Mouse (Mus musculus) layer of hippocampus, adult 9-11 months (tissue): Measurements from ENCODE around the gene Ppp1r13b.

ENCODE experiments used
- DNase-seq: peaks from one replicate; pipeline ENCODE4 v3.0.0; 2022

The Ppp1r13b gene

DNA sequence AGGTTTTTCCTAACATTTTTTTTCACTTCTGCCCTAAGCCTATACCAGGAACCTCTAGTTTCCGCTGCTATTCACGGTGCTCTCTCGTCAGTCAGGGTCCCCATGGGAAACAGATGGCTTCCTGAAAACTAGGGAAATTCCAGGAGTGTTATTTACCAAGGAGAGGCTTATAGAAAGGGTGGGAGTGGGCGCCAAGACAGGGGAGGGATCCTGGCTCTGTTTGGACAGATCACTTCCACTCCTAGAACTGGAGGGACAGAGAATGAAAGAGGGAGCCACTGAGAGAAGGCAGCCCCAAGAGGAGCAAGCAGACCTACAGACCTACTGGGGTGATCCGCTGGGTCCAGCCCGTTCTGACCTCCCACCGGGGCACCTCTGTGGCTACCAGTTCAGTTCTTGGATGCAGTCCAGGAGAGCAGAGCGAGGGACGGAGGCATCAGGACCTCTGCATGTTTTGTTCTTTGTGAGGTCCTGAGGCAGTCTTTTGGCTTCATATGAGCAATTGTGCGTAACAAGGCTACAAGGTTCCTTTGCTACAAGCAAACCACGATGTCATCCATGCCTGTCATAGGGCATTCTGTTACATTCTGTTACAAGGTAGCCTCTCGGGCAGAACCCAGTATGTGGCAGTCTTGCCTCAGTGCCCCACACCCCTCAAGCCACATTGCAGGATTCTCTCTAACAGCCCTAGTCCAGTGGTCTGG, 8.8 kb upstream of the Ppp1r13b start:
- DNase-seq = no peak

- DNase-seq = no peak
Observed at GRCm38 (mm10) chr12:111915781-111916180, 7.9 kb upstream of the Ppp1r13b start.

- no peak for DNase-seq
Observed at GRCm38 (mm10) chr12:111914031-111914430, 6.1 kb upstream of the Ppp1r13b start.

DNA sequence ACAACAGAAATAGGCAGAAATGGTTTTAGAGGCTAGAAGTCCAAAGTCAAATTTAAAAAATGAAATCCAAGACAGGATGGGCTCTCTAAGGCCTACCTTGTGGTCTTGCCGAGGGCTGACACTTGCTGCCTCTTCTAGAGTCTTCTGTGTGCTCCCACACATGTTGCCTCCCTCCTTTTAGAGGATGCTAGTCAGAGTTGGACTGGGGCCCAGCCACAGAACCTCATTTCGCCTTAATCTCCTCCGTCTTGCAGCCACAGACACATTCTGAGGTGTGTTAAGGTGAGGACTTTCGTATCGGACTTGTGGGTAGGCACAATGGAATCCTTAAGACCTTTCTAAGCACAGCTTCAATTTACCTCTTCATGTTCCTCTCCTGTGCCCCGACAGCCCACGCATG, 4.9 kb upstream of the Ppp1r13b start:
- no peak for DNase-seq

DNA sequence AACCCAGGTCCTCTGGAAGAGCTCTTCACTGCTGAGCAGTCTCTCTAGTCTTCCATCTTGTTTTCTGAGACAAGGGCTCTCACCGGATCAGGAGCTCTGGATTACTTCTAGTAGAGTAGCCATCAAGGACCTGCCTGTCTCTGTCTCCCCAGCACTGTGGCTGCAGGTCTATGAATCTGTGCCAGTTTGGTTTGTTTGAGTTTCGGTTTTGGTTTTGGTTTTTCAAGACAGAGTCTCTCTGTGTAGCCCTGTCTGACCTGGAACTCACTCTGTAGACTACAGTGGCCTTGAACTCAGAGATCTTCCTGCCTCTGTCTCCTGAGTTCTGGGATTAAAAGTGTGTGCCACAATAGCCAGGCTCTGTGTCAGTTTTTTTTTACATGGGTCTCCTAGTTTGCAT, 3.9 kb upstream of the Ppp1r13b start:
- DNase-seq = no peak

- DNase-seq = no peak
Observed at GRCm38 (mm10) chr12:111911171-111911760, 3.4 kb upstream of the Ppp1r13b start.

DNA sequence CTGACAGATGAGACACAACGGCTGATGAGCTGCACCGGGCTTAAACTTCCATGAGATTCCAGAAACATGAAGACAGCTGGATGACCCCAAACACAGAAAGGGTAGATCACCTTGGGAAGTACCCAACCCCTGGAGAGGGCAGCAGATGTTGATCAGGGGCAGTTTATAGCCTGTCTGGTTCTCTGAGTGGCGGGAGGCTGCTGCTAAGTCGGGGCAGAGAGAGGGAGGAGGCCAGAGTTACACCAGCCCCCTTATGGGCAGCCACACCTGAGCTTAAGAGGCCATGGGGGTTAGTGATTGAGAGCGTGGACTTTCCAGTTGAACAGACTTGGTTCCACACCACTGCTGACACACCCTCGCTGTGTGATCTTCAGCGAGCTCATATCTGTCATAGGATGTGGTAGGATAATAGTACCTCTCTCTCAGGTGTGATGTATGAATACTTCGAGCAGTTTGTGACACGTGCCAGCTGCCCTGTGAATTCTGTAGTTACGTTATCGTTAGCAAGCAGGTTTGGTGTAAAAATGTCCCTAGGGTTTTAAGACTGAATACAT, 1.2 kb upstream of the Ppp1r13b start:
- no peak for DNase-seq

GRCm38 (mm10) chr12:111907421-111907891, 454 bp downstream of the Ppp1r13b start:
- peak; percentile 47 for DNase-seq

DNA sequence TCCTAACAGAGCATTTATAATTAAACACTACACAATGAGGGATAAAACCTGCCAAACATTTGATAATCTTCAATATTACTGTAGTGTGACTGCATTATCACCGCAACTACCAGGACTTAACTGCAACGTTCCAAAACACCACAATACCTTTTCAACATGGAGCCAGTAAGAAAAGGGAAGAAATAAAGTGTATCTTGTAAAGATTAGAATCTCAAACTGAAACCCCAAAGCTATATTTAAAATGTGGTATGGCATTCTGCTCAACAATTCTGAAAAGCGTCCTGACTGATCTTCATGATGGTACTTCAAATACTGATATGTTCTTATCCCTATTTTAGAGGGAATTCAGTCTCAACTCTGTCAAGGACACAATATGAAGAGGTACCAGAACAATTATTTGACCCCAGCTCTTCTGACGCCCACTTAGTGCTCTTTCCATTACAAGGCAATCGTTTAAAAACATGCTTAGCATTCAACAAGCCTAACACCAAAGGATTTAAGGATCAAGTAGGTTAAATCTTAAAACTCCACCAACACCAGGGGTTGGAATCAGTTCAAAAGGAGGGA, 1.5 kb downstream of the Ppp1r13b start:
- DNase-seq = no peak

- DNase-seq = no peak
Observed at GRCm38 (mm10) chr12:111902488-111902887, 5.4 kb downstream of the Ppp1r13b start.

DNA sequence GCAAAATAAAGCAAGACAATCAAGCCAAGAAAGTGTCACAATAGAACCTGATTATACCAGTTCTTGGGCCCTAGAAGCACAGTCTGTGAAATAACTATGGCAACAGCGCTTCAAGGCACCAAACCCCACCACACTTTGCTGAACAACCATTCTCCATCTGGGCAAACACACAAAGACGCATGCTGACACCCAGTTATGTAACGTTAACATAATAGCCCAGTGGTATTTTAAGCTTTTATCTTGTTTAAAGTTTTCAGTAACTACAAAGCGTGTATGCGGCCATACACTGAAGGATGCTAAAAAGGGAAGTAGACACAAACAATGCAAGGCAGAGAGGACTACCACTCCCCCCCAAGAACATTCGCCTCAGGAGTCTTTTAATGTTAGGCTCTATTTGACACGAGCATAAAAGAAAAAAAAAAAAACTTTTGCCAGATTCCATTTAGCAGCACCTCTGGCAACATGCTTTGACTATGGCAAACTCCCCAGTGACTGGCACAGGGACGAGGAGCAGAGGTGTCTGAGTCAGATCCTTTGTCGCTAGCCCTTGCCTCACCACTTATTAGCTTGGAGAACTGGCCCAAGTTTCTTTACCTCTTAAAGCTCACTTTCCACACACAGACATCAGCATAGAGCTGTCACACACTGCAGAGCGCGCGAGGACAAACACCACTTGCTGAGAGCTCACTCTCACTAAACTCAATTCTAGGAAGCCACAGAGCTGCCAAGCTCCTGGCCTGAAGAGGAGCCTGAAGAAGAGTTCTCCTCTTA, 6.6 kb downstream of the Ppp1r13b start:
- DNase-seq = peak; percentile 87

GRCm38 (mm10) chr12:111899646-111900045, 8.3 kb downstream of the Ppp1r13b start:
- DNase-seq = no peak

GRCm38 (mm10) chr12:111898686-111899085, 9.2 kb downstream of the Ppp1r13b start:
- DNase-seq = no peak

GRCm38 (mm10) chr12:111896908-111897661, 10.8 kb downstream of the Ppp1r13b start:
- no peak for DNase-seq

DNA sequence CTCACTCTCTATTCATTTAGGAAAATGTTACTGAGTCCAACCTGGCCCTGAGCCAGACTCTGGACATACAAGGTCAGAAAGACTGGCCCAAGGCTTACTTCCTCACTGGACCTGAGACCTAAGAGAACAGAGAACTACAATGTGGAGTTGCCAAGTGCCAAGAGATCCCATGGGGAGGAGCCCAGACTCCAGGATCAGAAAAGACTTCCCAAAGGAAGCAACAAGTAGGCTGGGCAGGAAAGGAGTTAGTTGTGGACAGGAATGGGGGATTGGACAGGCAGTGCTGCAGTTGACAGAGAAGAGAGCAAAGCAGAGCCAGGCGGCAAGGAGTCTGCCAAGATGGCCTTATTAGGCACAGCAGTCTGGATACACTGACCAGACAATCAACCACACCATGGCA, 13.8 kb downstream of the Ppp1r13b start:
- DNase-seq = no peak

GRCm38 (mm10) chr12:111892981-111893380, 14.9 kb downstream of the Ppp1r13b start:
- no peak for DNase-seq

GRCm38 (mm10) chr12:111891800-111892199, 16.1 kb downstream of the Ppp1r13b start:
- no peak for DNase-seq

- DNase-seq = no peak
Observed at GRCm38 (mm10) chr12:111889251-111889650, 18.7 kb downstream of the Ppp1r13b start.

DNA sequence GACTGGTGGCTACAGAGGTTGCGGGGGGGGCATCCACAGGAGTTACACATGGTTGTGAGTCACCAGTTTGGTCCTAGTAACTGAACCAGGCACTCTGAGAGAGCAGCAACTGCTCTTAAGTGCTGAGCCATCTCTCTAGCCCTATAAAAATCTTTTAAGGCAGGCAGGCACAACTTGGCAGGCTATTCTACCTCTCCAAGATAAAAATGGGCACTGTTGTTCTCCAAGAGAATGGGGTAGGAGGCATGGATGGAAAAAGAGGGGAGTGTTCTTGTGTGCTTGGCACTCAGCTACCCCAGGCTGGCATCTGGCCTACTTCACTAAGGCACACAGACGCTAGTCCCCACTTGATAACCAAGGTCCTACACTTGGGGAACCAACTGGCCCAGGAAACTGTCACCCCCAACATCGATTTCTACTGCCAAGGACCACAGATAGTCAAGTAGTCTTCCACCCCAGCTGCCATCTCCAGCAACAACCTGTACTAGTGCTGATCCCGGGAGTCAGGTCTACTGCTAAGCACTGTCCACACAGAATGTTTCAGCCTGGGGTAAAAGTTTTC, 19.5 kb downstream of the Ppp1r13b start:
- no peak for DNase-seq

GRCm38 (mm10) chr12:111887005-111887404, 20.9 kb downstream of the Ppp1r13b start:
- DNase-seq = no peak

- DNase-seq = no peak
Observed at GRCm38 (mm10) chr12:111882852-111883251, 25.1 kb downstream of the Ppp1r13b start.

- DNase-seq = no peak
Observed at GRCm38 (mm10) chr12:111882022-111882421, 25.9 kb downstream of the Ppp1r13b start.
